Mouse (Mus musculus): ENCODE data around the gene Fkbp11.

GRCm38 (mm10) chr15:98674994-98675545 lies 52.9 kb downstream of the Fkbp11 start:
- no peak for TF ChIP-seq CTCF (IDR thresholded peaks at IDR 0.05; ENCODE audit: low read depth)
- no peak for TF ChIP-seq EP300 (optimal IDR thresholded peaks at IDR 0.05)

Data from stomach, postnatal 0 days (tissue).